Mouse (Mus musculus): ENCODE data around the gene Dctpp1.
"Not testable (repeated sequence)": the region's sequence is repeated elsewhere in the genome, so short reads cannot be mapped to it uniquely, and the experiment has no call there.

The Dctpp1 gene

DNA sequence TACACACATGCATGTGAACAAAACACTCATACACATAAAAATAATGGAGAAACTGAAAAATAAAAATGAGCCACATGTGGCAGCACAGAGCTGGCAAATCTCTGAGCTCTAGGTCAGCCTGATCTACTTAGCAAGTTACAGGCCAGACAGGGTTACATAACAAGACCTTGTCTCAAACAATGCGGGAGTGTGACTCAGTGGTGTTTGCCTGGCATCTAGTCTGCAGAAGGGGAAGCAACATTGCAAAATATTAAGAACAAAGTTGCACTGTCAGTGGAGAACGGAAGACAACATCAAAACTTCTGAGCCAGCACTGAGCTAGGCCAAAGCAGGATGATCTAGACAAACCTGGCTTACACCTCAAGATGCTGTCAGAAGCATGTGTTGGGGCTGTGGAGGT is 9.7 kb upstream of the Dctpp1 start:
- DNase-seq (ENCODE audit: low spot score), result no peak

DNA sequence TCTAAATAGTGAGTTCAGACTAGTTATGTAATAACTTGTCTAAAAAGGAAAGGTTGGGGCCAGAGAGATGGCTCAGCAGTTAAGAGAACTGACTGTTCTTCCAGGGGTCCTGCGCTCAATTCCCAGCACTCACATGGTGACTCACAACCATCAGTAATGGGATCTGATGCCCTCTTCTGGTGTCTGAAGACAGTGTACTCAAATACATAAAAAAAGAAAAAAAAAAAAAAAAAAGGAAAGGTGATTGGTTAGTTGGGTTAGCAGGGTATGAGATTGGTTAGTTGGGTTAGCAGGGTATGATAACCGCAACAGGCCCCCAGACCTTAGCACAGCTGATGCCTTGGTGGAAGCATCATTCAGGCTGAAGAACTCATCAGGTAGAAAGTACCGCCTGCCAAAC is 3.0 kb upstream of the Dctpp1 start:
- DNase-seq (ENCODE audit: low spot score), result no peak

DNA sequence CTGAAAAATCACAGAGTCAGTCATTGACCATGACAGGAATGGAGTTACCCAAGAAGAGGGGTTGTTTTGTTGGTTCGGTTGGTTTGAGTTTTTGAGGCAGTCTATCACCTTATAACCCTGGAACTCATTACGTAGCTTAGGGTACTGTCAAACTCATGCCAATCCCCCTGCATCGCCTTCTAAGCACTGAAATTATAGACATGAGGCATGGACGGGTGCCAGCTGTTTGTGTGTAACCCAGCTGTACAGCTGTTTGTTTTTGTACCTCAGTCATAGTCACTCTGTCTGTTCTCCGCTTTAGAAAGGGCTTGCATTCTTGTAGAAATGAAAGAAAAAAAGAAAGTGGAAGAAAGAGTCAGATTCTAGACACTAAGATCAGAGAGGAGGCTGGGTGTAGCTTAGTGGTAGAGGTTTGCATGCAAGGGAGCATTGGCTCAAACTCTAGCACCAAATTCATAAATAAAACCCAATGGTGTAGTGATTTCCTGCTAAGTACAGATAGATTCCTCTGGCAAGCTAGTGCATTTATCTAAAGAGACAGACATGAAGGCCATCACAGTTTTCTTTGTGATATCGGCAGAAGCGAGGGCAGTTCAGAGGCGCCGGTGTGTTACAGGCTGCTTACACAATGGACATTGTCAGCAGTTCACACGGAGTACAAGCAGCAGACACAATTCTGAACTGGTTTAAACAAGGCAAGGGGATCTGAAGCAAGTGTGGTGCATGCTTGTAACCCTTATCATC is 1.9 kb upstream of the Dctpp1 start:
- DNase-seq (ENCODE audit: low spot score), result no peak

DNA sequence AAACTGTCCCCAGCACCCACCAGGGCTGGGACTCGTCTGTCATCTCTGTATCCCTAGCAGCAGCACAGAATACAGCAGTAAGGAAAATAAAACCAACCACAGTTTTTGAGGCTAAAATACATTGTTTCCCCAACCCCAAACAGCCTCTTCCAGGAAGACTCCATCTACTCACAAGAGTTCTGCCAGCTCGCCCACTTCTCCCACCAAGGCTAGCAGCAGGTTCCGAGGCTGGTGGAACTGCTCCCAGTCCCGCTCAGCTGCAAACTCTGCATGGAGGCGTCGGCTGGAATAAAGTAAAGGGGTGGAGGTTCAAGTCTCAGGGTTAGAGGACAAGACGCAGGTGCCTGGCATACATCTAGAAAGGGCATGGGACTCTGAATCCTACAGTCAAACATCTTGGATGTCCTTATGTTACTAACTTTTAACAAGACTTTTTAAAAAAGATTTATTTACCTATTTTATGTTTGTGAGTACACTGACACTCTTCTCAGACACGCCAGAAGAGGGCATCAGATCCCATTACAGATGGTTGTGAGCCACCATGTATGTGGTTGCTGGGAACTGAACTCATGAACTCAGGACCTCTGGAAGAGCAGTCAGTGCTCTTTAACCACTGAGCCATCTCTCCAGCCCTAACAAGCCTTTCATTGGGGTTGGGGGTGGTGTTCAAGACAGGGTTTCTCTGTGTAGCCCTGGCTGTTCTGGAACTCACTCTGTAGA is 1.2 kb downstream of the Dctpp1 start:
- no peak for DNase-seq (ENCODE audit: low spot score)

DNA sequence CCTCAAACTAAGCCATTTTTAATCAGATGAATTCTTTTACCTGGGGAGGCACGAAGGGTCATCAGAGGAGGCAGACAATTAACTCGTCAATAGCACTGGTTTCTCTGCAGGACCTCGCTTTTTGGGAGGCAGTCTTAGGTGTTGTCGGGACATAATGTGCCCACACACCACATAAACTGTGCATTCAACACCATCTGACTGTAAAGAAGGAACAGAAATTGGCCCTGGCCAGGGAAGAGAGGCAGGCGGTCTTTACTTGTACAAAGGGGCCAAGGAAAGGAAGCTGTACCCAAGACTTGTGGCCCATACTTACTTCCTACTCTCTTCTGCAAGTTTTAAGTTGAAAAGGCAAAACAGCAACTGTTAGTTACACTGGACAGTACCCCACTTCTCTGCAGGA is 4.0 kb downstream of the Dctpp1 start:
- no peak for DNase-seq (ENCODE audit: low spot score)

DNA sequence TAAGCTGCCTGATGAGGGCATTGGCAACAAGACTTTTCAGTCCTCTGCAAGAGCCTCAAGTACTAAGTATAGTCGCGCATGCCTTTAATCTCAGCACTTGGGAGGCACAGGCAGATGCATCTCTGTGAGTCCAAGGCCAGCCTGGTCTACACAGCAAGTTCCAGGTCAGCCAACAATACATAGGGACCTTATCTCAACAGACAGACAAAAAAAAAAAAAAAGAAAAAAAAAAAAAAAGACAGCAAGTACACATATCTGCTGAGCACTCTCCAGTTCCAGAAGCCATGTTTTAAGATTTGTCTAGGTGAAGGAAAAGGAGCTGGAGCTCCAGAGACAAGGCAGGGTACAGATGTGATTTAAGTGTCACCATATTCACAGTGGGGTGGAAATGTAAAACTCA is 4.5 kb downstream of the Dctpp1 start:
- no peak for DNase-seq (ENCODE audit: low spot score)

DNA sequence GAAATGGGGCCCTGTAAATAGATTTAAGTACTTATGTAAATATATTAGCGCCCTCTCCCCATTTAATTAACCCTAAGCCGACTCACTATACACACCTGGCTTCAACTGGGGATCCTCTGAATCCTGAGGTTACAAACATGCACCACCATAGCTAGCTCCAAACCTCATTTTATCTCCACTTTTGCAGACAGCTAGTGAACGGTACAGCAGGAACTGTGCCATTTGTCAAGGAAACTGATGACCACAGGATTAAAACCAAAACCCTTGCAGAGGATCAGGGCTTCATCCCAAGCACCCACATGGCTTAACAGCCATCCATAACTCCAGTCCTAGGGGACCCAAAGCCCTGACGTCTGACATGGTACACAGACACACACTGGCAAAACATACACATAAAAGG is 5.5 kb downstream of the Dctpp1 start:
- DNase-seq (ENCODE audit: low spot score), result no peak

DNA sequence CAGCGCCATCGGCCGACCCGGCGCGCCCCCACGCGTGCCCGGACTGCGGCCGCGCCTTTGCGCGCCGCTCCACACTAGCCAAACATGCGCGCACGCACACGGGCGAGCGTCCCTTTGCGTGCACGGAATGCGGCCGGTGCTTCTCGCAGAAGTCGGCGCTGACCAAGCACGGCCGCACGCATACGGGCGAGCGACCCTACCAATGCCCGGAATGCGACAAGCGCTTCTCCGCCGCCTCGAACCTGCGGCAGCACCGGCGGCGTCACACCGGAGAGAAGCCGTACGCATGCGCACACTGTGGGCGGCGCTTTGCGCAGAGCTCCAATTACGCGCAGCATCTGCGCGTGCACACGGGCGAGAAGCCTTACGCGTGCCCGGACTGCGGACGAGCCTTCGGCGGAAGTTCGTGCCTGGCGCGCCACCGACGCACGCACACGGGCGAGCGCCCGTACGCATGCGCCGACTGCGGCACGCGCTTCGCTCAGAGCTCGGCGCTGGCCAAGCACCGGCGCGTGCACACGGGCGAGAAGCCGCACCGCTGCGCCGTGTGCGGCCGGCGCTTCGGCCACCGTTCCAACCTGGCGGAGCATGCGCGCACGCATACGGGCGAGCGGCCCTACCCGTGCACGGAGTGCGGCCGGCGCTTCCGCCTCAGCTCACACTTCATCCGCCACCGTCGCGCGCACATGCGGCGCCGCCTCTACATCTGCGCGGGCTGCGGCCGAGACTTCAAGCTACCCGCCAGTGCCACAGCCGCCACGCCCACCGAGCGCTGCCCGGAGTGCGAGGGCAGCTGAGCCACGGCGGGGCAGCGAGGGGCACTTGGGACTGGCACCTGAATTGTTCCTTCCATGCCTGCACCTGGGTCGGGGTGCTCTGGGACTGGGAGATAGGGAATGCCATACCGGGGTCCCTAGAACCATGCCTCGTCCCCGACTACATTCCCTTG is 6.4 kb downstream of the Dctpp1 start:
- DNase-seq (ENCODE audit: low spot score), result peak; percentile 94

DNA sequence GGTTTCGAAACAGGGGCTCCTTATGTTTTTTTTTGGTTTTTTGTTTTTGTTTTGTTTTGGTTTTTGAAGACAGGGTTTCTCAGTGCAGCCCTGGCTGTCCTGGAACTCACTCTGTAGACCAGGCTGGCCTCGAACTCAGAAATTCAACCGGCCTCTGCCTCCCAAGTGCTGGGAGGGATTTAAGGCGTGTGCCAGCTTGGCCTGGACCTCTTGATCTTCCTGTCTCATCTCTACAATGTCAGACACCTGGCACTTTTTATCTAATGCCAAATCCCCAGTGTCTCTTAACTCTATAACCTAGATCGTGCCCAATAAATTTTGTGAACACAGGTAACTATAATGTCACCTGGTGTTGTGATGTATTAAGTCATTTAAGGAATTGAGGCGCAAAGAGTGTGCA is 7.2 kb downstream of the Dctpp1 start:
- DNase-seq (ENCODE audit: low spot score), result no peak

DNA sequence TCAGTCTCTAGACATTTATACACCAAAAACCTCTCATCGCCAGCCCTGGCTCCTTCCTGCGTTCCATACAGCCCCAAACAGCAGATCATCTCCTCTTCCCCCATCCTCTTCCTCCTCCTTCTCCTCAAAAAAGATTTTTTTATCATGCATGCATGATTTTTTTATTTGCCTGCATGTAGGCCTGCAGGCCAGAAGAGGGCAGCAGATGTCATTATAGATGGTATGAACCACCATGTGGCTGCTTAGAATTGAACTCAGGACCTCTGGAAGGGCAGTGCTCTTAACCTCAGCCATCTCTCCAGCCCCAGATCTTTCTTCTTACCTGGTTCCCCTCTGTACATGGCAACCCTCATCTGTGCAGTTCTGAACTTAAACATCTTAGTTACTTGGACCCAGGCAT is 8.1 kb downstream of the Dctpp1 start:
- DNase-seq (ENCODE audit: low spot score), result no peak

DNA sequence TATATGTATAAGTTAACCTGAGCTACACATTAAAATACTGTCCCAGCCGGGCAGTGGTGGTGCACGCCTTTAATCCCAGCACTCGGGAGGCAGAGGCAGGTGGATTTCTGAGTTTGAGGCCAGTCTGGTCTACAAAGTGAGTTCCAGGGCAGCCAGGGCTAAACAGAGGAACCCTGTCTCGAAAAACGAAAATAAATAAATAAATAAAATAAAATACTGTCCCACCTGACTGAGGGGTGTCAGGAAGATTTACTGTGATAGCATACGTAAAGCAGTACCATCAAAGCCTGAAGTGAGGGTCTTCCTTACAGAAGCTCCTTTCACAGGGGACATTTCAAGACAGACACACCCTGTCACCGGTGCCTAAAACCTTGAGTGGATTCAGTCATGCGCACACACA is 10.0 kb downstream of the Dctpp1 start:
- not testable (repeated sequence) for DNase-seq (ENCODE audit: low spot score)

DNA sequence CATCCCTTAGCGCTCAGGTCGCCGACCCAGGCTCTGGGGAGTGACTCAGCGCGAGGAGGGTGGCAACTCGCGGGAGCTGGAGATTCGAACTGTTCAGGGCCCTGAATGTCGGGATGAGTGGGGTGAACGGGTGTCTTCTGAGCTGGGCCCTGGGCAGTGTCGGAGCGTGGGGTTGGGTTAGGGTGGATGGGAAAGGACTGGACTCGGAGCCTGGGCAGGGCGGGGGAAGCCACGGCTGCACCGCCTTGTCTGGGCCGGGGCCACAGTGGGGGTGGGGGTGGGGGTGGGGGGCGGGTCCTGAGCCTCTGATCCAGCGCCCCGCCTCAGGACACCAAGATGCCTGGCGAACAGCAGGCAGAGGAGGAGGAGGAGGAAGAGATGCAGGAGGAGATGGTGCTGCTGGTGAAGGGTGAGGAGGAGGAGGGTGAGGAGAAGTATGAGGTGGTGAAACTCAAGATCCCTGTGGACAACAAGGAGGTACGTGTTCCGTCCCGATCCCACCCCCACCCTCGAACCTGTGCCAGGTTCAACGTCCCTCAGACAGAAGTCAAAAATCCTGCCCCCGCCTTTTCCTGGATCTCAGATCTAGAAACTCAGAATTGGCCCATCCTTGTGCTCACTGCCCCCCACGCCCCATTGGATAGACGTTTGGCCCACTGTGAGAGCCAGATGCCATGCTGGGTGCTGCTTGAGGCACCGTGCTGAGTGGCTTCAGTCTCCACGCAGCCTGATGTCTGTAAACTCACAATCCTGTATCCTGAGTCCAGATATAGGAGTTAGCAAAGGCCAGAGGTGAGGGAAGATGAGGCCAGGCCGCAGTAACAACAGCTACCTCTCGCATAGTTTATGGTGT is 15.6 kb downstream of the Dctpp1 start:
- no peak for DNase-seq (ENCODE audit: low spot score)

DNA sequence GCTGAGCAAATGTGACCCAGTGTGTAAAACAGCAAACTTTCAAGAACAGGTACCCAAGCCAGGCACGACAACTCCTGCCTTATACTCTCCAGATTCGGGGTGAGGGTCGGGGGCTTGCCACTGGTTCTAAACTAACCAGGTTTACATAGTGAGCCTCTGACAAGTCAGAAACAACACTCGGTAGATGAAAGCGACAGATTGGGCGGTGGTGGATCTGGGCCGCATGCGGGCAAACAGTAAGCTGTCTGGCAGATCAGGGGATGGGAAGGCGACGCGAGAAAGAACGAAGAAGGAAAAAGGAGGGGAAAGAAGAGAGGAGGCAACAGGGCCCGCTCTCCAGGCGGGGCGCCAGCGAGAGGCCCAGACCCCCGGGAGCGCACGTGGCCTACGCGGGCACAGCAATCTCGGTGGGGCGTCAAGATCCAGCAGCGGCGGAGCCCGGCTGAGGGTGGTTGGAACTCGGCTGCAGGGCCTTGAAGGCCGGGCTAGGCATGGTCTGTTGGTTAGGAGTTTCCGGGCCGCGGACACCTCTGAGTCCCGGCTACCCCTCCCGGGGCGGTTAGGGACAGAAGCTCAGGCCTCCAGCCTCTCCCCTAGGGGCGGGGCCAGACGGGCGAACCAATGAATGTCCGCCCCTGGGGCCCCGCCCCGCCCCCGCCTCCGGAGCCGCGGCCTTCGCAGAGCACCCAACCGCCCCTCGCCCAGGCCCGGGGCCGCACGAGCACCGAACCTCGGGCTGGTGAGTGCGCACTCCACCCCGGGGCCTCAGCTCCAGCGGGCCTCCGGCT is 16.4 kb downstream of the Dctpp1 start, which contains the start of gene Zfp771:
TSS of gene Zfp771 (plus strand) at position 405 of the 788 bp plus-strand sequence.
- peak; percentile 94 for DNase-seq (ENCODE audit: low spot score)

DNA sequence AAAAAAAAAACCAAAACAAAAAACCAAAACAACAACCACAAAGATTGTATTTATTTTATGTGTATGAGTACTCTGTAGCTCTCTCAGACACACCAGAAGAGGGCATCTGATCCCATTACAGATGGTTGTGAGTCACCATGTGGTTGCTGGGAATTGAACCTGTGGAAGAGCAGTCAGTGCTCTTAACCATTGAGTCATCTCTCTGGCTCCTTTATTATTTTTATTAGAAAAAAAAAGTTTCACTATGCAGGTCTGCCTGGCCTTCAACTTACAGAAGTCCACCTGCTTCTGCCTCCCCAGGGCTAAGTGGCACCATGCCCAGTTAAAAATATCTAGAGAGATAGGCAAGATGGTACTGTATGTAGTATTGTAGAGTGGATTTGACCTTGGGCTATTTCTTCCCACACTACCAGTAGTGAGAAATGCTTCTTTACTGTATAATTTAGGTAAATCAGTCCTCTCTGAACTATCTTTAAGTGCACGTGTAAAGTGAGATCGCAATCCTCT is 17.1 kb downstream of the Dctpp1 start:
- no peak for DNase-seq (ENCODE audit: low spot score)

DNA sequence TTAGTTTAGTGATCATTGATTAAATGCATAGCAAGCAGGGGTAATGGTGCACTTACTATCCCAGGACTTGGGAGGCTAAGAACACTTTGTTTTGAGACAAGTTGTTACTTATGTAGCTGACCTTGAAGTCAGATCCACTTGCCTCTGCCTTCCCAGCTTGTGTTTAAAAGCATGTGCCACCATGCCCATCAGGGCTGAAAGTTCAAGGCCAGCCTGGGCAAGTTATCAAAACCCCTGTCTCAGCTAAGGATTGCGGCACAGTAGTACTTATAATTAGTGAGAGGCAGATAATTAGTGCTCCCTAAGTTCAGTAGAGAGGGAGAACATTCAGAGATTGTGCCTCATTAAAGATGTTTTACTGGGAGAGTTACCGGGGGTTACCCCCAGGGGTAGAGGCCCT is 25.7 kb downstream of the Dctpp1 start:
- no peak for DNase-seq (ENCODE audit: low spot score)

DNA sequence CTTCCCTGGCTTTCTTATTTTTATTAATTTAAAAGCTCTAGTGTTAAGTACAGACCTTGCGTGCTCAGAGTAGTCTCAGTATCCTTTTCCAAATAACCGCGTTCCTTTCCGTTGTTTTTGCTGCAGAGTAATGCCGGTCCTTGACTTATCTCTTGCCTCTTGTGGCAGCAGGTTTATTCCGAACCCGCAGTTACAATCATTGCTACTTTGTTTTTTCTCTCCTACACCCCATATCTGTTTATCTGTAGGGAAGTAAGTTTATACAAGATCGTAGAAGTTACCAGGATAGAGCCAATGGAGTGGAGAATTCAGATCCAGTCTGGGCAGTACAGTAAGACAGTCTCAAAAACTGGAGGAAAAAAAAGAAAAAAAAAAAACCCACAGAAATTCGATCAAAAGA is 26.7 kb downstream of the Dctpp1 start:
- DNase-seq (ENCODE audit: low spot score), result no peak

DNA sequence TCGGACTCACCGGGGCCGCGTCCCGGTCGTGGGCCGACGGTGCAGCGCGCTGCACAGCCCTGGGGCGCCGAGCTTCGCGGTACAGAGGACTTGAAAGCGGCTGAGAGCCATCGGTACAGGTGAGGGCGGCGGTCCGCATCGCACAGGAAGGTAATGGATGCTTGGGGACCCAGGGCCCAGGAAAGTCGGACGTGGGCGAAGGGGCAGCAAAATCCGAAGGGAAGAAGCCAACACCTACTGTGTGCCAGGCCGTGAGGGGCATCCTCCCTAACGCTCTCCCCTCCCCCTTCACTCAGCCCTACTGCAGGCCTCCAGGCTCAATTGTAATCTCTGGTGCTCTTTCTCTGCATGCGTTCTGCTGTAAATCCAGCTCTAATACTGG is 27.1 kb downstream of the Dctpp1 start:
- no peak for DNase-seq (ENCODE audit: low spot score)

DNA sequence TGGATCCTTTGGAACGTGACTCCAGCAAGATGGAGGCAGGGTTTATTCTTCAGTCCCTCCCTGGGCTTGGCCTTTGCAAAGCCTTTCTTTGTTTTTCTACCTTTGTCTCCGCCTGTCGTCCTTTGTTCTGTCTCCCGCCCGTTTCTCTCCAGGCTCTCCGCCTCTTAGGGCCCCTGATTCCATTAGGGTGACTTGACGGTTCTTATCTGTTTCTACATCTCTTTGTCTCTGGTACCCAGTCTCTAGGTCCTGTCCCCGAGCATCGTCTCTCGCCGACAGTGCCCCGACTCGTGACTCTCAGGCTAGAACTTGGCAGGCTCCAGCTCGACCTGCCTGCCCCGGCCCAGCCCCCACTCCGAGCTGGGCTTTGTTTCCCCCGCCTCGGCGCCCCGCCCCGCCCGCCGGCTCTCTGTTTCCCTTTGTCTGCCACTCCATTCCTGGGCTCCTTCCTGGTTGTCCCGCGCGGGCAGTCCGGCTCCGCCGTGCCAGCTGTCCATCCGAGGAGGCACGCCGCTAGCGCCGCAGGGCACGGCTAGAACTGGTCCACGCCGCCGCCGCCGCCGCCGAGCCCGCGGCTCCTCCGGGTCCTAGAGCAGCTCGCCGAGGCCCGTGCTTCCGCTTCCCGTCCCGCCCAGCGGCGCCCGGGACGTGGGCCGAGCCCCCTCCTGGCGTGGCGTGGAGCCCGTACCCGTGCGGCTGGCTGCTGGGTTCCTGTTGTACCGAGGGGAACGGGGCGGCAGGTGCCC is 27.7 kb downstream of the Dctpp1 start, which contains the start of the genes Zfp553 and Sept1:
TSS of gene Zfp553 (plus strand) at position 440 of the 746 bp plus-strand sequence.
TSS of gene Sept1 (minus strand) at position 509 of the 746 bp plus-strand sequence.
- DNase-seq (ENCODE audit: low spot score), result peak; percentile 81

DNA sequence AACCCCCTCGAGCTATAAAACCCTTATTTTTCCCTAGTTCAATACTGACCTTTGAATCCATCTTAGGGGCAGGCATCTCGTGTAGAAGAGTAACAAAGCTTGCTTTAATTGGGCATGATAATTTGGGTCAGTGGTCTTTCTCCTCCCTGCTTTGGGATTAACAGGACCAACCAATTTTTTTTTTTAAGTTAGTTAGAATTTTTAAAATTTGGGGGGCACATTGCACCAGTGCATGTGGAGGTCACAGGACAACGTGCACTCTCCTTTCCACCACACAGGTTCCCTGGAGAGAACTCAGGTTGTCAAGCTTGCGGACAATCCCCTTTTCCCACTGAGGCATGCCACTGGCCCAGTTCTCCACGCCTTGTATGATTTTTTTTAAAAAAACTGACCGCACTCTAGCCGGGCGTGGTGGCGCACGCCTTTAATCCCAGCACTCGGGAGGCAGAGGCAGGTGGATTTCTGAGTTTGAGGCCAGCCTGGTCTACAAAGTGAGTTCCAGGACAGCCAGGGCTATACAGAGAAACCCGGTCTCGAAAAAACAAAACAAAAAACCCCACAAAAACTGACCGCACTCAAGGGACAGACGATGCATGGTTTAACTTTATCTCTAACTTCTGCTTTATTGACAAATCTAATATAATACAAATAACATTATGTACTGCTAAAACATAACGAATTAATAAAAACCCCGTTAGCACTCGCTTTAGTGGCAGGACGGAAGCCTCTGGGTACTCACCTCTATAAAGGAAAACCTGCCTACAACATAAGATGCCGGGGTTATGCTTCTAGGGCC is 28.5 kb downstream of the Dctpp1 start:
- DNase-seq (ENCODE audit: low spot score), result no peak
